Mouse (Mus musculus) G1E (cell line): Measurements from ENCODE around the gene Olfr49. TPM values are rescaled to one million over a fixed set of nuclear protein-coding genes. Genes with fewer than 3 reads are reported as not detected.
"Not testable (repeated sequence)": the region's sequence is repeated elsewhere in the genome, so short reads cannot be mapped to it uniquely, and the experiment has no call there.

Experiments
- ATAC-seq: 2 replicates; pipeline ENCODE4 v1.8.0; 2016; ENCODE audit warnings: mild to moderate bottlenecking; ENCODE audit not compliant: insufficient number of reproducible peaks, poor library complexity, low FRiP score, severe bottlenecking; ENCODE audit errors: extremely low read depth
- DNase-seq: peaks from one replicate; pipeline ENCODE4 v3.0.0; 2012; ENCODE audit warnings: low spot score
- H3K27me3 ChIP-seq: 2 replicates; pipeline ENCODE4 v1.6.1; 2012; ENCODE audit warnings: mild to moderate bottlenecking, low read length, inconsistent platforms; ENCODE audit not compliant: insufficient read depth
- H3K36me3 ChIP-seq: replicated peaks from 2 replicates; pipeline ENCODE3; 2012; ENCODE audit warnings: mild to moderate bottlenecking, inconsistent platforms
- H3K4me1 ChIP-seq: 2 replicates; pipeline ENCODE4 v1.6.1; 2012; ENCODE audit warnings: low read depth, low read length, inconsistent platforms, mixed read lengths; ENCODE audit not compliant: insufficient read depth
- H3K4me3 ChIP-seq: 2 replicates; pipeline ENCODE4 v1.5.1; 2012; ENCODE audit warnings: low read depth, mild to moderate bottlenecking, inconsistent platforms, low read length, moderate library complexity, mixed read lengths
- H3K9me3 ChIP-seq: replicated peaks from 2 replicates; pipeline ENCODE4 v1.6.1; 2012; ENCODE audit warnings: inconsistent platforms
- CTCF ChIP-seq: IDR thresholded peaks from 2 replicates; pipeline ENCODE4 v1.5.1; 2012; ENCODE audit warnings: low read depth, low read length, inconsistent platforms, mixed read lengths
- GATA1 ChIP-seq: IDR thresholded peaks from 2 replicates; pipeline ENCODE4 v1.6.1; 2012; ENCODE audit warnings: borderline replicate concordance, low read length, inconsistent platforms, mixed read lengths
- GATA2 ChIP-seq: IDR thresholded peaks from 2 replicates; pipeline ENCODE4 v1.6.1; 2012; ENCODE audit warnings: low read depth, low read length, inconsistent platforms, borderline replicate concordance
- POLR2AphosphoS5 ChIP-seq: IDR thresholded peaks from 2 replicates; pipeline ENCODE4 v1.6.1; 2012; ENCODE audit warnings: low read depth, low read length, inconsistent platforms; ENCODE audit not compliant: insufficient replicate concordance
- TAL1 ChIP-seq: conservative IDR thresholded peaks from 2 replicates; pipeline ENCODE4 v1.6.1; 2012; ENCODE audit warnings: low read depth, low read length, inconsistent platforms, mixed read lengths
- polyA plus RNA-seq: library from polyadenylated mRNA; stranded (reverse); fragments of >175 nt; gene quantifications from 2 replicates; pipeline ENCODE4 v1.2.3, GENCODE M21; 2012
- total RNA-seq, 2 experiments: library from RNA; stranded (forward) in 1 of 2; stranded (reverse) in 1 of 2; fragments of 200-1000 nt in 1 of 2; fragments of >200 nt in 1 of 2; fragmentation: Nextera tagmentation in 1 of 2; gene quantifications; 2 replicates each; pipeline ENCODE4 v1.2.3; 2014 to 2017

The Olfr49 gene
- total and polyA plus RNA-seq, 3 experiments, result 0.27 TPM; not detected in 2

GRCm38 (mm10) chr14:54230638-54231150 lies 54.0 kb downstream of the Olfr49 start:
- H3K27me3 ChIP-seq, result peaks cover 4% of the 10 kb centered on the region; the same call in 1 of the 2 replicates
- no peak overlapping the region for H3K4me3 ChIP-seq
- H3K9me3 ChIP-seq, result no peaks in the 10 kb centered on the region
- TF ChIP-seq GATA2 (no peak), CTCF (no peak), GATA1 (no peak), TAL1 (no peak), POLR2AphosphoS5 (no peak)
- H3K36me3 ChIP-seq, result peaks cover 27% of the 10 kb centered on the region
- H3K4me1 ChIP-seq, result peaks cover 72% of the 10 kb centered on the region
- DNase-seq (no peak), ATAC-seq (no peak)

- H3K36me3 ChIP-seq, result peaks cover 19% of the 10 kb centered on the region
- H3K4me3 ChIP-seq, ATAC-seq, H3K27me3 ChIP-seq, DNase-seq, H3K9me3 ChIP-seq: not testable (repeated sequence)
- H3K4me1 ChIP-seq, result peaks cover 78% of the 10 kb centered on the region
Measured at GRCm38 (mm10) chr14:54229849-54230248, 54.9 kb downstream of the Olfr49 start.

- H3K9me3 ChIP-seq, result no peaks in the 10 kb centered on the region
- DNase-seq (no peak), ATAC-seq (no peak)
- peaks cover 14% of the 10 kb centered on the region for H3K27me3 ChIP-seq
- H3K4me3 ChIP-seq, result no peak overlapping the region
- H3K36me3 ChIP-seq, result peaks cover 11% of the 10 kb centered on the region
- peaks cover 84% of the 10 kb centered on the region for H3K4me1 ChIP-seq
- TF ChIP-seq GATA1, result no peak
- TF ChIP-seq POLR2AphosphoS5, result no peak
Measured at GRCm38 (mm10) chr14:54228933-54229713, 55.6 kb downstream of the Olfr49 start.

- H3K9me3 ChIP-seq, result no peaks in the 10 kb centered on the region
- no peak for ATAC-seq
- H3K36me3 ChIP-seq, result peaks cover 5% of the 10 kb centered on the region
- peaks cover 17% of the 10 kb centered on the region for H3K27me3 ChIP-seq
- DNase-seq, result no peak
- no peak overlapping the region for H3K4me3 ChIP-seq
- H3K4me1 ChIP-seq, result peaks cover 82% of the 10 kb centered on the region
- TF ChIP-seq POLR2AphosphoS5 (no peak), CTCF (no peak), TAL1 (no peak), GATA2 (no peak), GATA1 (no peak)
Measured at GRCm38 (mm10) chr14:54228501-54228900, 56.2 kb downstream of the Olfr49 start.

Other genes starting within 250 kb of the Olfr49 start
- gene Dad1, start 30.8 kb downstream of the Olfr49 start, total RNA-seq (2014; fragmentation: Nextera tagmentation), result 223 and 226 TPM in 2 replicates
- gene Dad1, start 30.8 kb downstream of the Olfr49 start, total RNA-seq (2017), result 112 and 115 TPM in 2 replicates
- gene Dad1, start 30.8 kb downstream of the Olfr49 start, polyA plus RNA-seq, result 16.6 and 17.0 TPM in 2 replicates
- gene Abhd4, start 30.8 kb downstream of the Olfr49 start, total RNA-seq (2014; fragmentation: Nextera tagmentation), result 46.6 and 56.5 TPM in 2 replicates
- 21.5 and 22.9 TPM in 2 replicates for gene Abhd4, start 30.8 kb downstream of the Olfr49 start, total RNA-seq (2017)
- 5.1 and 8.2 TPM in 2 replicates for gene Abhd4, start 30.8 kb downstream of the Olfr49 start, polyA plus RNA-seq
- gene Oxa1l, start 75.9 kb upstream of the Olfr49 start, total RNA-seq (2014; fragmentation: Nextera tagmentation), result 72.2 and 76.0 TPM in 2 replicates
- gene Oxa1l, start 75.9 kb upstream of the Olfr49 start, total RNA-seq (2017), result 34.2 and 35.9 TPM in 2 replicates
- 134 and 196 TPM in 2 replicates for gene Oxa1l, start 75.9 kb upstream of the Olfr49 start, polyA plus RNA-seq
- gene Slc7a7, start 132.8 kb upstream of the Olfr49 start, total RNA-seq (2014; fragmentation: Nextera tagmentation), result 4.6 and 6.2 TPM in 2 replicates
- 0.55 and 0.76 TPM in 2 replicates for gene Slc7a7, start 132.8 kb upstream of the Olfr49 start, total RNA-seq (2017)
- gene Slc7a7, start 132.8 kb upstream of the Olfr49 start, polyA plus RNA-seq, result 0.88 and 1.1 TPM in 2 replicates
- 318 and 469 TPM in 2 replicates for gene Mrpl52, start 142.0 kb upstream of the Olfr49 start, total RNA-seq (2014; fragmentation: Nextera tagmentation)
- gene Mrpl52, start 142.0 kb upstream of the Olfr49 start, total RNA-seq (2017), result 238 and 282 TPM in 2 replicates
- gene Mrpl52, start 142.0 kb upstream of the Olfr49 start, polyA plus RNA-seq, result 1,643 and 2,190 TPM in 2 replicates
- gene Mmp14, start 146.7 kb upstream of the Olfr49 start, total RNA-seq (2014; fragmentation: Nextera tagmentation), result 60.4 and 66.0 TPM in 2 replicates
- 28.6 and 33.8 TPM in 2 replicates for gene Mmp14, start 146.7 kb upstream of the Olfr49 start, total RNA-seq (2017)
- gene Mmp14, start 146.7 kb upstream of the Olfr49 start, polyA plus RNA-seq, result 108 and 147 TPM in 2 replicates
- gene Lrp10, start 179.2 kb upstream of the Olfr49 start, total RNA-seq (2014; fragmentation: Nextera tagmentation), result 36.3 and 44.4 TPM in 2 replicates
- gene Lrp10, start 179.2 kb upstream of the Olfr49 start, total RNA-seq (2017), result 25.5 and 39.7 TPM in 2 replicates
- 226 and 280 TPM in 2 replicates for gene Lrp10, start 179.2 kb upstream of the Olfr49 start, polyA plus RNA-seq
- gene Rem2, start 191.2 kb upstream of the Olfr49 start, total RNA-seq (2014; fragmentation: Nextera tagmentation), result not detected in 2 replicates
- gene Rem2, start 191.2 kb upstream of the Olfr49 start, total RNA-seq (2017), result not detected in 2 replicates
- gene Rem2, start 191.2 kb upstream of the Olfr49 start, polyA plus RNA-seq, result 0.06 and 0.08 TPM in 2 replicates
- gene Prmt5, start 232.6 kb upstream of the Olfr49 start, total RNA-seq (2014; fragmentation: Nextera tagmentation), result 81.3 and 106 TPM in 2 replicates
- 44.8 and 50.9 TPM in 2 replicates for gene Prmt5, start 232.6 kb upstream of the Olfr49 start, total RNA-seq (2017)
- 242 and 254 TPM in 2 replicates for gene Prmt5, start 232.6 kb upstream of the Olfr49 start, polyA plus RNA-seq